Mouse (Mus musculus): ENCODE measurements at regions not wholly inside any gene's neighbourhood (a gene's known extent, or its start where the extent isn't known, plus 50 kb on each side); places are given as distances from the start of the nearest gene placed in this dataset.

DNA sequence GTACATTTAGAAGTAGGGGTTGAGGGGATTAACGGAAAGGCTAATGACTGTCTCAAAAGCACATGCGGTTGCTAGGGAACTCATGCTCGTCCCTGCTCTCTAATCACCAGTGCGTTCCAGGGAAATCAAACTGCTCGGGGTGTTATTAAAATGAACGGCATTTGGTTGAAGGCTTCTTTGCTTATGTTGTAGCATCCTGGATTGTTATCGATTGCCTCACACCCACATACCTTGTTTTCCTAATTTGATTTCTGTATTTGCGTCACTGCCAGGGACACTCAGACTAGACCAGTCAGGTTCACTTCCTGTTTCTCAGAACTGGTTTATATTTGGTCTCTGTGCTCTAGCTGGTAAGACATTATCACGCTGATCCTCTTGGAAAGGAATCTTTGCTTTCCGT is 177.0 kb upstream of the Mkln1 start:
- DNase-seq: no peak

DNA sequence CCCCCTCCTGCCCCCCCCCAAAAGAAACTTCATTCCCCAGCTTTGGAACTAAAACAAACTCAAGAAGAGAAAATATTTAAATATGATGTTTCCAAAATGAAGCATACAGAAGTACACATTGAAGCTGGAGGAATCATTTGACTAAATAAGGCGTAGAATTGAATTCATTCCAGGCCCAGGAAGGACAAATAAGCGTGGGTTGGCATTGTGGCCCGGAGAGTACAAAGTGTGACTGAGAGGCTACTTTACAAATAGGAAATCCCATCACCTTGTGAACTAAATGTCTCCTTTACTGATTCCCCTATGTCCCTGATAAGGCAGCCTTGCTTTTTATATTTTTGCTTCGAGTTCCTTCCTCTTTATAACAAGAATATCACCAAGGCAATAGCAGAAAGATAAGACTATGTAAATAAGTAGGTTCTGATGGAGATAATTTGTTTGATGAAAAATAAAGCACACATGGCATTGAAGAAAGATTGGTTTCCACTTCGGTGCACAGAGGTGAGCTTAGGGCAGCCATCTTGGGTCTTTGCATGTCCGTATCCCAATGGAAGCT is 176.4 kb upstream of the Mkln1 start:
- no peak for DNase-seq

DNA sequence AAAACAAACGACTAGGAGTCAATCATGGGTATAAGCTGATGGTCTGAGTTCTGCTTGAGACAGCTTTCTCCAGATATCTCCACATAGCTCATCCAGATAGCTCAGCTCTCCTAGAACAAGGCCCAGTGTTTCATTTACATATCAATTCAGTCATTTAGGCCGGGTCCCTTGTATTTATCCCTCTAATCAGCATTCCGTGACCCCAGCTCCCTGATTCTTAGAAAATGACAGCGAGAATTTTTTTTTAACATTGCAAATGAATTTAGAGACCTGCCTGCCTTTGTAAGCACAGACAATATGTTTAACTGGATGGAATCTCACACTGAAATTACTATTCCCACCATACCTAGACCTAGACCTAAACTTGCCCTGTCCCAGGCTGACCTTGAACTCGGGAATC is 171.1 kb upstream of the Mkln1 start:
- no peak for DNase-seq

DNA sequence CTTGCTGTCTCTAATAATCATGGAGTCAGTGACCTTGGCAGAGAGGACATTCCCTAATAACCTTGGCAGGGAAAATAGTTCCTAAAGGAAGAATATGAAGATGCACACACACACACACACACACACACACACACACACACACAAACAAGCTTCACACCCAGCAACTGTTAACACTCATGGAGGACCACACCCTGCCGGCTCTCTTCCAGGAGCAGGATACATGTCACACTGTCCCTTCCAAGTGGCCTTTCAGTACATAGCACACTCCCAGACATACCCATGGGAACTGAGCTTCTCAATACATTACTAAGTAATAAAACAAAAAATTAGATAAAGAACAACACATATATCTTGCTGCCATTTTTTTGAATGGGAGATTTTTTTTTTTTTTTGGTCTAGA is 170.5 kb upstream of the Mkln1 start:
- DNase-seq: no peak

DNA sequence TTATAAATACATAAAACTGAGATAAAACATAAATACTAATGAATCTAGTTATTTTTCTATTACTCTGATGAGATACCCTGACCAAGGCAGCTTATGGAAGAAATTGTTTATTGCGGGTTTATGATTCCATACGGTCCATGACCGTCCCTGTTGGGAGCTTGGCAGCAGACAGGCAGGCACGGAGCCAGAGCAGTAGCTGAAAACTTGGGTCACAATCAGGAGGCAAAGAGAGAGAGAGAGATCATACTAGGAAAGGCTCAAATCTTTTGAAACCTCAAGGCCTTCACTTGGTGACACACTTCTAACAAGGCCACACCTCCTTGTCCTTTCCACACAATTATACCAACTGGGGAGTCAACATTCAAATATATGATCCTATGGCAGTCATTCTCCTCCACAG is 166.7 kb upstream of the Mkln1 start:
- no peak for DNase-seq

DNA sequence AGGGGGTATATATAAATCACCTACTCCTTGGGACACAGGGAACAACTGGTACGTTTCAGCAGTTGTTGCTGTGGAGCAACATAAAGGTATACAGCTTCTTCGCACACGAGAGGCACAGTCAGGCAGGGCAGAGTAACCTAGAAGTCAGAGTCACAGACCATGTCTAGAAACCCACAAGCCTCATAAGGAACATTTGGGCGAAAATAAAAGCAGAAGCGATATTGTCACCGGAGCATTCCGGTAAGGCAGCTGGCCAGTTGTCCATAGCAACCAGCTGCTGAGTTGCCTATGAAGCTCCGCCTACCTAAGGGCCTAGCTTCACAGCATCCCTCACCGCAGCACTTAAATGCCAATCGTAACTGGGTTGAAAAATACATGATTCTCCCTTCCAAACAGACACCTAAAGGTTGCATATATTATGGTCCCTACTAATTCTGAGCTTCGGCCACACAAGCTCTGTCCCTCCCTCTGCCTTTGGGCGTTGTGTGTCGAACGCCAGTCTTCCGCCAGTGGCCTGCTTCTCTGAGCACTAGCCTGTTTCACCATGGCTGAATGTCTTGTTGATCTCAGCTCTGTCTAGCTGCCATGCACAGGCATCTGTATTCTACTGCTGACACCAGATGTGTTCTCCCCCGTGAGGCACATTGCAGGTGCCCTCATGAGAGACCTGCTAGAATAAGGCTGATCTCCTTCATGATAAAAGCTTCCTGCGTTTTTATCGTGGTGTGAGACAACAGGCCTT is 165.1 kb upstream of the Mkln1 start:
- no peak for DNase-seq

DNA sequence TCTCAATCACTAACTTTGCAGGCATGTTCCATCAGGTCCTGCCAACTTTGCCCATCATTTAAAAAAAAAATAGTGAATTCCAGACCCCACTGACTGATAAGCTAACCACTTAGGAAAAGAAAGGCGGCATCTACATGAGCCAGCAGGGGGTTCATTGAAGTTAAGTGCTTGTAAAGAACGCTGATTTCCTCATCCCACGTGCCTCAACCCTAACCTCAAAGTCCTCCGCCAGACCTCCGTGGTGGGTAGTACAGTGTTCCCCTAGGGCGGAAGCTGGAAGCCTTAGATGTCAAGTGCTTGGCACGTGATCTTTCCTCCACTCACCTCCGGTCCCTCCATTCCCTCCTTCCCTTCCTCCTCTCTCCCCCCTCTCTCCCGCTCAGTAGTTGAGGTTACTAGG is 158.5 kb upstream of the Mkln1 start:
- no peak for DNase-seq

DNA sequence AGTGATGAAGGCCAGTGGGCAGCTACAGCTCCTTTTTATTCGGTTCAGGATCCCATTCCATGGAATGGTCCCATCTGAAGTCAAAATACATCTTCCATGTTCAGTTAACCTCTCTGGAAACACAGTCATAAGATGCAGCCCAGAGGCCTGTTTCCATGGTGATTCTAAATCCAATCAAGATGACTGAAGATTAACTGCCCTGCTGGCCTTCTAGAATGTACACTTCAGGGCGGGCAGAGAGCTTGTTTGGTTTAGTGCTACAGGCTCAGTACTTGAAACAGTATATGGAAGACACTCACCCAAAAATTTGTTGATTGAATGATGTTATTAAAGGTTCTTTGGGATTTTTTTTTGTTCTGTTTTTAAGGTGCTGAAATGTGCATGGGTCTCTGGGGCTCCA is 148.0 kb upstream of the Mkln1 start:
- DNase-seq: no peak

DNA sequence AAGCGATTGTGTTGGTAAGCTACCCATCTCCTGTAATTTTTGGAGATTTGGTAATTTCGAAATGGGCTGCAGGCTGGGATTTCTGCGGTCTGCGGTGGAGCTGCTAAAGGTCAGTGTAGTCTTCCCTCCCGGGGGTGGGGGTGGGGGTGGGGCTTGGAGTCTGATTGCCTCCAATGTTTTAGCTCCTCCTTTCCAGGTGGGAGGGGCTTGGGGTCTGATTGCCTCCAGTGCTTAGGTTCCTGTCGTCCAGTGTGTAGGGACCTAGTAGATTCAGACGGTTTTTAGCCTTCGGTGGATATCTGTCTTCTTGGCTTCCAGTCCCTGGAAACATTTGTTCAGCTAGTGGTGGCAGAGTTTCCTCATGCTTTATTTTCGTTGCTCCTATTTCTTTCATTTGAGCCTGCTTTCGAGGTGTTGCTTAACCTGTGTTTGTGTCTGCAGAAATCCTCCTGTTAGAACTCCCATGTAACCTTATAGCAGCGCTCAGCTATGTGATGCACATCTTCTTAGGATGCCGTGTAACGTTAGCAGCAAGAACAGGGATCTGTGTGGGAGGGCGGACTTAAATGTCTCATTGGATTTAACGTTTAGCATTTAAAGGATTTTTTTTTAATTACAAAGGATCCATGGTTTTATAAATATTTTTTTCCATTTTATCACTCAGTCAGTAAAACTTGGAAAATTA is 145.1 kb upstream of the Mkln1 start:
- peak; percentile 68 for DNase-seq

DNA sequence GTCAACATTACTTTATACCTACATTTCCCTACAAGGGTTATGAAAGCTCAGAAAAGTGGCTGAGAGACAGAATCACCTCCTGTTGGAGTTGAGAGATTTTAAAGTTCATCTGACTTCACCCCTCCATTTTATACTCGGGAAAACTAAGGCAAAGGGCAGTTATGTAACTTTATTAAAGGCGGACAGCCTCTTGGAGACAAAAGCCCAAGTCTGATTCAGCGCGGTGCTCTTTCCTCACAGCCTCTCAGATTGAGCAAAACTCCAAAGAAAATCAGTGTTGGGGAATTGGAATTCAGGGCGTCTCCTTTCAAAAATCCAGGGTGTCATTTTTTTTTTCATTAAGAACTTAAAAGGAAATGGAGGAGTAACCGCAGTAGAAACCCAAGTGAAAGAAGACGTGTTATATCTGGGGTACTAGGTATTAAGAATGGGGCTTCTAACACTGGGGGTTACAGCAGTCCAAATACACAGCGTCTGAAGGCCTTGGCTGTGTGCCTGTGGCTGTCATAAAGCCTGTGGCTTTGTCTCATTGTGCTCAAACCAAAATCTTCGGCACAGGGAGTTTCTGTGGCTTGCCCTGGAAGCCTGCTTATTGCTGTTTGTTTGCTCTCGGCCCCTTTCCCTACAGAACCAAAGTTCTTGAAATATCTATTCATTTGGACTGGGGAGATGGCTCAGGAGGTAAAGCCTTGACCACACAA is 137.7 kb upstream of the Mkln1 start:
- DNase-seq: peak; percentile 40

DNA sequence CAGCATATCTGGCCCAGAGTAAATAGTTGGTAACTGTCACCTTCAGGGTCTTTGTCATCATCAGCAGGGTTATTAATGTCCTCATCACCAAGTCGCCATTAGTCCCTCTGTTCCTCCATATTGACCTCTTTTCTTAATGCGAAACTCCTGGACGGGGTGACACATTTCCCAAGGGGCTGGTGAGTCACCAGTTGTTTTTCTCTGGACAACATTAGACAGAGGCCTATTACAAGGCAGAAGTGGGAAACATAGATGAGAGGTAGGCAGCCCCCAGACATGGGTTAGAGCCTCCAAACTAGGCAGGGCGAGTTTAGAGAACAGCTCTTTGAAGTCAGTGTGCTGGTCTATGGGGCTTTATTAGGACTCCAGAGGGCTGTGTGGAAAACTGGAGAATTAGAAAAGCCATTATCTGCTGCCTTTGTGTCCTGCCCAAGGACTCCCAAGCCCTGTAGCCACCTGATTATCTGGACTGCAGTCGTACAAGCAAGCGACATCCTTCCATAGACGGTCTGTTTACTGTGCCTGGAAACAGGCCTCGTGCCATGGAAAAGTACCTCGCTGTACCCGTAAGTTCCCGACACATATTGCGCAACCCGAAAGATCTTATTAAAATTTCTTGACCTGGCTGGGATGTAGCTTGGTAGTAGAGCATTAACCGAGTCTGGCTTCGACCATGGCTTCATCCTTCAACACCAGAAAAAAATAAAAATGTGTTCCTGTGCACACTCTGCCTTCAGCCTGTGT is 136.6 kb upstream of the Mkln1 start:
- peak; percentile 86 for DNase-seq

DNA sequence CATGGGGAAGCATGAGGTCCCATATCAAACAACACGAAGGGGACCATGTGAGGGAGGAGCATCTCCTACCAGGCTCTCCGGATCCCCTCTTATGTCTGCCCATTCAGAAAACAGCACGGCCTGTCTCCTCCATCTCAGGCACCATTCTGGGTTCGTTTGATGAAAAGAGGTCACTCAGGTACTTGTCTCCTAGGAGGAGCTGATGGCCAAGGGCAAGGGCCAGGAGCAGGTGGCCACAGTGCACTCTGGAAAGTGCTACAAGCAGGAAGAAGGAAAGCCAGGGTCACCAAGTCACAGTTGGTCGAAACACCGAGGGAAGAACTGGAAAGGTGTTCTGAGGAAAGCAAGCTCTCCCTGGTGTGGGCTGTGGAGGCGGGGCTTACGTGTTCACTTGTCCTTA is 135.9 kb upstream of the Mkln1 start:
- peak; percentile 34 for DNase-seq

DNA sequence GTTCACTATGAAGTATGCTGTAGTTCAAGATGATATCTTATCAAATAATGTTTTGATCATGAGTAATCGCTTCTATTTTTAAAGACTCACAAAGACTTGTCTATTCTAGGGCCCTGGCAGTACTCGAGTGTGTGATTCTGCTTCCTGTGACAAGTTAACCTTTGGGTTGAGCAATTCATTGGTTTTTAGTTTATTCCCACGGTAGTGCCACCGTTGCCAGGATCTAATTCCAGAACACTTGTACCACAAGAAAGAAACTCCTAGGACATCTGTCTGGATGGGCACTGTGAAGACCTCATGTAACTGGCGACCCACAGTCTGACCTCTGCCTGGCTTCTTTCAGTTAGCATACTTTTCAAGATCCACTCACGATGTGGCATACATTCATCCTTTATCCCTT is 134.7 kb upstream of the Mkln1 start:
- DNase-seq: no peak

DNA sequence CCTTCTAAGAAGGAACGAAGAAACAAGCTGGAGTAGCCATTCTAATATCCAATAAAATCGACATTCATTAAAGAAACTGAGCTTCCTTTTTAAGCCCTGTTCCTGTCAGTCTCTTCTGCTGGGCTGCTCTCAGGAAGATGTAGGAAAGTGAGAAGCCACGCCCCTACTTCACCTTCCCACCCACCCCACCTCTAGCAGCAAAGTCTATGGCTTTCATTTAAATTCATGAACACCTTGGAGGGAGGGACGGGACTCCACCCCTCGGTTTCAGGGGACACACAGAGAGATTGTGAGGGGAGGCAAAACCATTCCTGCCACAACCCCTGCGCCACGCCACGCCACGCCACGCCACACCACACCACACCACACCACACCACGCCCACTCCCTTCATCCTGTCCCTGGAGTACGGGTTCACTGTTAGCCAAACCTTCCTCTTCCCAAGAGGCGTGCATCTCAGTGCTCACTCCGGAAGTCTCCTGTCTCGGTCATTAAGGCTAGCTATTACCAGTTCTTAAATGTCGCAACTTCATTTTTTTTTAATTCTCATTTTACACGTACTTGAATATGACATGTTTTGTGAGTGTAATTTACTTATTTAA is 132.0 kb upstream of the Mkln1 start:
- DNase-seq: no peak

DNA sequence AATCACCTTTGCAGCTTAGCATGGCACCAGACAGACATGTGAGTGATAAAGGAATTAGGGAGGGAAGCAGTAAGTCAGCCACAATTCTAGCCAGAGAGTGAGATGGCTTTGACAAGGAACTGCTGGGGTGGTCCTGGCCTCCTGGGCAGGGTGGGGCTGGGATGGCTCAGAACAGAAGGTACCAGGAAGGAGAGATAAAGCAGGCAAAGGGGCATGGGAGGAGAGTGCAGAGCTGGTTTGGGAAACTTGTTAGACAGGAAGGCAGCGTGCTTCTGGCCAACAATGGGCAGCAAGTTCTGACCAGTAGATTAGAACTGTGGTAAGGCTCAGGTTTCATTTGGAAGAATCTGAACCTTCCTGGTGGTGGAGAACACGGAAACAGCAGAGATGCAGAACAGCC is 130.5 kb upstream of the Mkln1 start:
- DNase-seq: no peak

DNA sequence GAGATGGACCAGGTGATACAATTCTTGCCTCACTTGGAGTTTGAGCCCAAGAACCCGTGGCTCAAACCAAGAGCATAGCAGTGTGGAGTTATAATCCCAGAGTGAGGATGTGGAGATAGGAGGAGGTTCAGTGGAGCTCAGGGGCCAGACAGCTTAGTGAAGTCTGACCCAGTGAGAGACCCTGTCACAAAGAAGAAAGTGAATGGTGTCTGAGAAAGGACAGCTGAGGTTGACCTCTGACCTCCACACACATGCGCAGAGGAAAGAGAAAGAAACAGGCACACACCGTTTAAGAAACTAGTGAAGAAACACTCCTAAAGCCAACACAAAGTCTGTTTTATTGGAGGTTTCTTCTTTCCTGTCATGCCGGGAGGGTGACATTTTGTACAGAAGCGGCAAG is 124.7 kb upstream of the Mkln1 start:
- no peak for DNase-seq

DNA sequence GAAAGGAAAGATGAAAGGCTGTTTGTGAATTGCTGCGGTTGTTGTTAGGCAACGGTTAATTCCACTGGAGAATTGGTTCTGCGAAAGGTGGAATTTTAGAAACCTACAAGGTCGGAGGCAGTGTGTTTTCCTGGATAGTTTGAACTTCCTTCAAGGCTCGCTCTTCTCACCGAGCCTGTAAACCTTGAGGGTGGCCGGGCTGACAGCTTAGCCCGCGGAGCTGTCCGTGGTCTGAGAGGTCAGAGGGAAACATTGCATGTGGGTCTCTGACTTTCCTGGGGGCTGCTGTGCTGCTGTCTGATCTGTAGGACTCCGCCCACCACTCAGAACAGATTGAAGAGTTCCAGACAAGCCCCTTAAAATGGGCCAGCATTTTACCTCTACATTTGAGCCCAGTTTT is 124.3 kb upstream of the Mkln1 start:
- no peak for DNase-seq

DNA sequence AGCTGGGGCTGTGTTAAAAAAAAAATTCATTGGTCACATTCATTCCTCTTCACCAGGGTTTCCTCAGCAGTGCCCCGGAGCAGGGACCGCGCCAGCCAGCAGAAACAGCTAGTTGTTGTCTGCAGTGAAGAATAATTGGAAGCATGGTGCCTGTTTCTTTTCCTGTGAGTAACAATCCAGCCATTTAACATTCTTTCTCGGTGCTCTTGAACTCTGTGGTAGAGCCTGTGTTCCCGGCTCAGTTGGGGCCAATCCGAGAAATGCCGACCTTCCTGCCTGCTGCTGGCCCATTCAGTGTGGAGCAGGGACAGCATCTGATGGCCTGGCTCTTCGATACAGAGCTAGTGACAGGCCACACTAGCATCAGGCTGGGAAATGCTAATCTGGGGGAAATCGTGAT is 120.7 kb upstream of the Mkln1 start:
- DNase-seq: no peak

DNA sequence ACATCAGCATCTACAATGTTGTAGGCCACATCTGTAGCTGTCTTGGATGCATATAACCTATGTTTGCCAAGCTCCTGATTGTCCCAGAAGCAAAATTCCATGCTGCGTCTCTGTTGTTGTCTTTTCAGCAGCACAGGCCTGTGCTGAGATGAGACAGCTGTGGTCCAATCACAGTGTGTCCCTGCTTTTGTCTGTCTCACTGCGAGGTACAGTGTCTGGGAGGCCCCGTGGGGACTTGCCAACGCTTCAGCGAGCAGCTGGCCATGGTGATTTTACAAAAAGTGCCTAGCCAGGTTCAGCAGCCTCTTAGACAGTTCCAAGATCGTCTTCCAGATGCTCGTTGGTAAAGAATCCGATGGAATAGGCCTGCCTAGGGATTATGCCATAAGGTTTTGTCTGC is 114.6 kb upstream of the Mkln1 start:
- DNase-seq: no peak

DNA sequence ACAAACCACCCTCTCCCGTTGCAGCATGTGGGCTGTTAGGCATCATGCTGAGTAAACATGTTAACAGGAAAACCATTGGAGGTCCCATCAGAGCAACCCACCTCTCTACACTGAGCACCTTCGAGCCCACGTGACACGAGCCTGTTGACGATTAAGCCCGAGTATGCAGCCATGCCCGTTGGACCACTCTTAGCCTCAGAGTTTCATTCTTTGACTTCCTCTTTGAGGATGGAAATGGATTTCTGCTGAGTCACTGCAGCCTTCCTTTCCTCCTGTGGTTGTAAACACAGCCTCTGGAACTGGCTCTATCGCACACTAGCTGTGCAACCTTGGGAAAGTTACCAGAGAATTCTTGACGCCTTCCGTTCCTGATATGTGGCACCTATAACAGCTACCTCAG is 114.1 kb upstream of the Mkln1 start:
- DNase-seq: no peak

DNA sequence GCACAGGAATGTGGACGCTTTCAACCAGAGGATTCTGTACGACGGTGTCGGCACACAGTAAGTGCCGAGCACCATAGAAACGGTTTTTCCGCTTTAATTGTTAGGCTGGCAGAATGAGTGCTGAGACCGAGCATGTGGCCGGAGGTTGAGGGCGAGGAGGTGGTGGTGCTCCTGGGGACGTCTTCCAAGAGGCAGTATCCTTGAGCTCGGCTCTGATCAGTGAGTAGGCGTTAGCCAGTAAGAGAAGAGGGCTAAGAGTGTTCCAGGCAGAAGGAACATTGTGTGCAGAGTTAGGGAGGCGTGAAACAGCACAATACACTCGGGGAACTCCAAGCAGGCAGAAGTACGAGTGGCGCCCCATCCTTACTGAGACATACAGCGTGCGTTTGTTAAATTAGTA is 113.5 kb upstream of the Mkln1 start:
- DNase-seq: no peak

DNA sequence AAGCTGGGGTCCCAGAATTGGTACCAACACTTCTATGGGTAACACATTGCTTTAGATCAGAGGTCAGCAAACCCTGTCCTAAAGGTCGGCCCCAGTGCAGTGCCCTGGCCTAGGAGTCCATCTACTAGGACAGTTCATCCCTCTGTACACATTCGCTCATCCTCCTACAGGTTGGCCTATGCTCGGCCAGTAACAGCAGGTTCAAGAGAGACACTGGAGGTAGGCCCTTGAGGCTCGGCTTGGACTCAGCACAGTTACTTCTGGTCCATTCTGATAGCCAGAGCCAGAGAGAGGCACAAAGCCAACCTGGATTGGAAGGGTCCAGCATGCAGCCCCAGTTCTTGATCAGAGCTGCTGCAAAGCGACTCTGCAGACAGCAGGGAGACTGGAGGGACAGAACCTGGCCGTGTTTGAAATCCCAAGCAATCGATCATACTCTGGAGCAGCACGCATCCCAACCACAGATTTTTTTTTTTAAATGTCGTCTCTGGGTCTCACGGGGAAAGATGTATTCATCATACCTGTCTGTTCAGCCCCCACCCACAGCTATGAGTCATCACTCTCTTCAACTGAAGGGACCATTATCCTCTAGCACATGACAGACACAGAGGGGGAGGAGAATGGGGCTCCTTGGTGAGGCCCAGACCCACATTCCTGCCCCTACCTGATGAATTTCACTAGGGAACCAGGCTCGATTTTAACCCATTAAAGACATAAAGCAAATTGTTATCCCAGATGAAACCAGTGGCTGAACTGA is 112.4 kb upstream of the Mkln1 start:
- DNase-seq: no peak
